Mouse (Mus musculus) heart, postnatal 14 days (tissue): Measurements from ENCODE around the gene Gm44502. TPM values are rescaled to one million over a fixed set of nuclear protein-coding genes. Genes with fewer than 3 reads are reported as not detected.
"Not testable (repeated sequence)": the region's sequence is repeated elsewhere in the genome, so short reads cannot be mapped to it uniquely, and the experiment has no call there.

Source experiments
- DNase-seq, 2 experiments: peaks; one replicate each; pipeline ENCODE4 v3.0.0; 2021 to 2022
- intact Hi-C: fragments of 180-260 bp; cut with DNase I; formaldehyde crosslinking; loops from one replicate; pipeline ENCODE4 v1.15.1; 2025
- total RNA-seq, 2 experiments: library from RNA; stranded (reverse); gene quantifications; 2 replicates each; pipeline ENCODE4 v1.2.3; 2021

Gm44502 gene
- total RNA-seq, 2 experiments from 2014 or later, result 11.0 to 14.6 TPM

DNA sequence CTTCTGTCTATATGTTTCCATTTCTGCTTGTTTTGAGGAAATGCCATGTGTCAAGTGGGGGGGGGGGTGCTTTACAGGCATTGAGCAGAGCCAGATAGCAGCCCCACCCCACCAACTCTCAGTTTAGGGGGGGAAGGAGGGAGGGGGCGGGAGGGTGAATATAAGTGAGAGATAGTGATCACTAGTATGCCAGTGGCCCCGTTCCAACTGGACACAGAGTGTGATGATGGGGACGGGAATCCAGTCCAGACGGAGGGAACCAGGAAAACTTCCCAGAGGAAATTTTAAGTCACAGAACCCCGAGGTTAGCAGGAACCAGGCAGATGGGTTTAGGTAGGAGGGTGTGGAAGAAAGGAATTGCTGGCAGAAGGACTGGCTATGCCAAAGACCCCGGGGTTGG lies 26.1 kb upstream of the Gm44502 start:
- intact Hi-C loops, result no loop called here
- DNase-seq, result no peak

DNA sequence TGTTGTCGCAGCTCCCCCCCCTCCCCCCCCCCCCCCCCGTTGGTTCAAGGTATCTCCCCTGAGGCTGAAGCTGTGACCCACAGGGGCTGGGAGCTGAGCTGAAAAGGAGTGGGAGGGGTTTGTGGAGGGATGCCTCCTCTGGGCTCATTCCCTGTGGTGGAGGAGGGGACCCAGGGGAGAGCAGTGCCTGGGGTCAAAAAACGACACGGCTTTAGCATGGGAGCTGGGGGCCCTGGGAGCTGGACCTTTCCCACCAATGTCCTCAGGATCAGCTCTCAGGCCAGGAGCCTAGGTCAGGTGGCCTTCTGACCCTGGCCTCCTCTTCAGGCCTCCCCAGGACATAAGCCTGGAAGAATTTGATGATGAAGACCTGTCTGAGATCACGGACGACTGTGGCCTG lies 25.4 kb upstream of the Gm44502 start:
- DNase-seq, result no peak
- intact Hi-C loops, result no loop called here

DNA sequence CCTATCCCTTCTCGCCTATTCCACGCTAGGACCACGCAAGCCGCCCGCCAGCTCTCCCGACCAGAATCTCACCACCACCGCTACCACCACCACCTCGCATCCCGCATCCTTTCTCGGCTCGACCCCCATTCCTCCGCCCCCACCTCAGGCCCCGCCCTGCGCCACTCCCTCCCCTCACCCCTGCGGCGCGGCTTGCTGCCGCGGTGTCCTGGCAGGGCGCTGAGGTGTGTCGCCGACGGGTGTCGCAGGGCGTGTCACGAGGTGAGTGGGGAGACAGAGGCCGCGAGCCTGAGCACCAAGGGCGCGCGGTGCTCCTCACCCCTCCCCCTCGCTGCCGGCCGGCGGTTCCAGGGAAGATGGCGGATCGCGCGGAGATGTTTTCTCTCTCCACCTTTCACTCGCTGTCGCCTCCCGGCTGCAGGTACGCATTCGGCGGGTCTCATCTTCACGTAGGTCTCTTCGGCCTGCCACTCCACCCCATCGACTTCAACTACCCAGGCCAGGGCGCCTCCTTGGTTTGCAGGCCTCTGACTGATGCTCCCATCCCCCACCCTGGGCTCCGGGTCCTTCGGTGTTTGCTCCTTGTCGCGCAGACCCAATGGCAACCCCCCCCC lies 24.5 kb upstream of the Gm44502 start, which contains the start of gene Mapk8ip2:
Gene Mapk8ip2, plus strand, starts transcription at position 49 of the 614 bp plus-strand sequence.
- DNase-seq, result no peak
- intact Hi-C loops, result no loop called here

DNA sequence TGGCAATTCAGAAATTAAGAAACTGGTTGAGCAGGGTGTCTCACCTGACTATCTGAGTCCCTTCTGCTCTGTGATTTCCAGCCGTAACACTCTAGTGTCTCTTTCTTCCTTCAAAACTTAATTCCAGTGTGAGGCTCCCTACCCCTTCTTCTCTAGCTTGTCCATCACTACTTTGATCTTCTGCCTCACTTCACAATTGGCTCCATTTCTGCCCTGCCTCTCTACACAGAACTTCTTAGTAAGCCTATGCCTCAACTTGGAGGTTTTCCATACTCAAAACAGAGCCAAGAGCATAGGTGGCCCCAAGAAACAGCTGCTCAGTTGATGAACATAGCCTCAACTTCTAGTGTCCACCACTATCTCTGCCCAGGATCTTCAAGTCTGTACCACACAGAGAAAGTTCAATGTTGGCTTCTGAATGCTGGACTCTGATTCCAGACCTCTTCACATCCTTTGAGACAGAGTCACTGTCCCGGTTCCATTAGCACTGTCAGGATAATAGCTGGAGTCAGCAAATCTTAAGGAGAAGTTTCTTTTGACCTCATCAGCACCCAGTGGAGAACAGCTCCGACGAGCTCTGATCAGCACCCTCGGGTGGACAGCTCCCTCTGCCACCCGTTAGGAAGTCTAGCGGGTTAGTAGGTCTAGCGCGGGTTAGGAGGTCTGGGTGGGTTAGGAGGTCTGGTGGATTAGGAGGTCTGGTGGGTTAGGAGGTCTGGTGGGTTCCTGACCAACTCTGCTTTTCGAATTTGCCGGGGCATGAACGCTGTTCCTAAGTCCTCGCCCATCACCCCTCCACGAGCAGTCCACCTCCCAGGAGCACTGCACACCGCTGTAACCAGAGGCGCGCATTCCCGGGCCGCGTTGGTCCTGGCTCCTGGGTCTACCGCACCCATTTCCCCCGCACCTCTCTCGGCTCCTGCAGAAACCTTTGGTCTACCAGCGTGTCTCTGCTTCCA lies 23.7 kb upstream of the Gm44502 start:
- peak; percentile 77 to 85 for DNase-seq
- intact Hi-C loops, result no loop called here

DNA sequence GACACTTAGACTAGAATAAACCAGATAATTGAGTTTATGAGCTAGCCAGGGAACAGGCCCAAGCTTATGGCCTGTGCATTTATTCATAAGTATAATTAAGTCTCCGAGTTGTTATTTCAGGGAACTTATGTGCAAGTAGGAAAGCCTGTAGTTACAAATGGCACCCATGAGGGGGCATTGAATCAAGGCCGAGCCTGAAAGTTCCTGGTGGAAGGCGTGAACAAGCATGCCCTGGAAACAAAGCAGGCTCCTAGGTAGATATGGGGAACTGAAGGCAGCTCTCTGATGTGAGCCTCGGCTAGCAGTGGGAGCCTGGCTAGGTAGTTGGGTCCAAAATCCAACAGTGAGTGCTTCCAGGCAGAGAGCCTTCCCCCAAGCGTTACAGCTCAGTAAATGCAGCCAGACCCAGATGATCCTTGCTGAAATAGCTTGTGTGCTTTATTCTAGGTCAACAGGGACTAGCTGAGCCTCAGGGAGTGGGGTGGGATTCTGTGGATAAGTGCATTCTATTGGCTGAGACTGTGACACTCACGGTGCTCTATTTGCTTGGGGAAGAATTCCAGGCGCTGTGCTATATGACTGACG lies 13.1 kb upstream of the Gm44502 start:
- intact Hi-C loops, result no loop called here
- DNase-seq, result no peak

DNA sequence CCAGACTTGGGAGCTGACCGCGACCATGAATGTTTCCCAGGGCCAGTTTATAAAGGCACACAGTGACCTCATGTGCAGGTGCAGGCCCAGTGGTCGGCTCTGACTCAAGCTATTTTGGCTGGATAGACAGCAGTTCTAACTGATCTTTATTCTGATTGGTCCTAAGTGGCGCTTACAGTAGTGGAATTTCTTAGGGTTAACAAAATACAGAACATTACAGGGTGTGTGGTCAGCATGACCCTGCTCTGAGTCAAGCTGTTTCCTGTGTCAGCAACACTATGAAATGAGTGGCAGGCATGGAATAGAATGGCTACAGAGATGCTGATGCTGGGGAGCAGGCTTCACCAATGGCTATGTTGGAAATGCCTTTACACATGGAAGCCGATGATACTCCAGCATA lies 6.4 kb upstream of the Gm44502 start:
- intact Hi-C loops, result no loop called here
- no peak for DNase-seq

DNA sequence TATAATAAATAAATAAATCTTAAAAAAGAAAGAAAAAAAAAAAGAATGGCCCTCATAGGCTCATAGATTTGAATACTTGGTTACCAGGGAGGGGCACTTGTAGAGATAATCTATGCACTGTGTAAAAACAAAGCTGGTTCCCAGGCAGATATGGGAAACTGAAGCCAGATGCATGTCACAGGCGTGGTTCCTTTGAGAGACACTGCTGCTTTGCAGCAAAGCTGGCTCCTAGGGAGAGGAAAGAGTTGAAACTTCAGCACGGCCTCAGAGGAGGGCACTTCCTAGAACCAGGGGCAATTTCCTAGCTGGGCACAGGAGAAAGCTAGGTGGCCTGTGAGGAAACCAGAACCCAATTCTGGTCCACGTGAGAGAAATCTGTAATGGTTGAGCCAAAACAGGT lies 4.6 kb upstream of the Gm44502 start:
- DNase-seq, result no peak
- intact Hi-C loops, result no loop called here

DNA sequence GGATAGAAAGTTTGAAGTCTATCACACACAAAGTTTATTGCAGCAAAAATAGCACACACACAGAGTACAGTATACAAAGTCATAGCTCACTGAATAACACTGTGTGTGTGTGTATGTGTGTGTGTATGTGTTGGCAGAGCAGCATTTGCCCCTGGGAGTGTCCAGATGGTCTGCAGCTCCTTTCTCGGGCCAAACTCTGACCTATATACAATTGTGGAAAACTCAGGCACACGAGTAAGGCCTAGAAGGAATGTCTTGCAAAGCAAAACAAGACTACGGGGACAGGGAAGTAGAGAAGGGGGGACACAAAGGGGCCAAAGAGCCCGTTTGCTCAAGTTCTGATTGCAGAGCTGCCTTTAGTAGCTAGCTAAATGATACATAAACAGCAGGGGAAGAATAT lies 3.5 kb upstream of the Gm44502 start:
- no peak for DNase-seq
- intact Hi-C loops, result no loop called here

DNA sequence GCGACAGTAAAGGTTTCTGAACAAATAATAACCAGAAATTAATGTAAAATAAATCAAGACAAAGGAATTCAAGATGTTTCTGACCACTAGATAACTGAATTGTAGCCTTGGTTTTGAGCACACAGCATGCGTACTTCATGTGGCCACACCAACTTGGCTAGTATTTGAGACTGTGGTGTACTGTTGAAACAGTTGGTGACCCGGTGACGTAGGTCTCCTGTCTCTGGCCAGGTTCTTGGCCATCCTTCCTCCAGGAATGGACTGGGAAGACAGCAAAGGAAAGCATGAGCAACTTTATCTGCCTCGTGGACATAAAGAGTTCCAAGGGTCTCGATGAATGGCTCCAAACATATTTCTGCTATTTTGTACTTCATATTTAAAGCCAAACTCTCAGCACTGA lies 2.3 kb upstream of the Gm44502 start:
- intact Hi-C loops, result no loop called here
- no peak for DNase-seq

DNA sequence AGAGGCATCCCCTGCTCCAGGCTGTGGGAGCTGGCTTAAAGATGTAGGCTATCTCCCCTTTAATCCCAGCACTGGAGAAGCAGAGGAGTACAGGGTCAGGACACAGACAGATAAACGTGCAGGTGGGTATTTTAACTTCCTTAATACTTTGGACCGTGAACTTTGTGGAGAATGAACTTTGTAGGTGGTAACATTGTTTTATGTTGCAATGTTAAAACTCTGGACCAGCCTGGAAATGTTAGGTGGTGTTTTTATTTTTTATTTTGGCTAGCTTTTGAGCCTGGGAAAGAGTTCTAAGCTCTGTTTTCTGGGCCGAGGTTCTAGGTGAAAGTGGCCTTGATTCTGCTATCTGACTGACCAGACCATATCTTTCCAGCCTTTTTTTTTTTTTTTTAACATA lies 1.8 kb upstream of the Gm44502 start:
- intact Hi-C loops, result no loop called here

DNA sequence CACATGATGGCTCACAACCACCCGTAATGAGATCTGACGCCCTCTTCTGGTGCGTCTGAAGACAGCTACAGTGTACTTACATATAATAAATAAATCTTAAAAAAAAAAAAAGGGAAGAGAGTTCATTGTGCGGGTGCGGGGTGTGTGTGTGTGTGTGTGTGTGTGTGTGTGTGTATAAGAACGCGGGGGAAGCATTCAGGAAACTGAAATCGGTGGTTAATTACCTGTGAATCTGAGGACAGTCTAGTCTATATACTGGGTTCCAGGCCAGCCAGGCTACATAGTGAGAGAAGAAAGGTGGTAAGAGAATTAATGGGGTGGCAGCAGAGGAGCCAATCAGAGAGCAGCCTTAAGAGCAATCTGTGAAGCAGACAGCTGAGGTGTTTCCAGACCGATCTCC lies 1.3 kb upstream of the Gm44502 start:
- intact Hi-C loops, result not testable (repeated sequence)

More for the DNA sequence above, 1.8 kb upstream of the Gm44502 start:
- DNase-seq, result no peak

DNA sequence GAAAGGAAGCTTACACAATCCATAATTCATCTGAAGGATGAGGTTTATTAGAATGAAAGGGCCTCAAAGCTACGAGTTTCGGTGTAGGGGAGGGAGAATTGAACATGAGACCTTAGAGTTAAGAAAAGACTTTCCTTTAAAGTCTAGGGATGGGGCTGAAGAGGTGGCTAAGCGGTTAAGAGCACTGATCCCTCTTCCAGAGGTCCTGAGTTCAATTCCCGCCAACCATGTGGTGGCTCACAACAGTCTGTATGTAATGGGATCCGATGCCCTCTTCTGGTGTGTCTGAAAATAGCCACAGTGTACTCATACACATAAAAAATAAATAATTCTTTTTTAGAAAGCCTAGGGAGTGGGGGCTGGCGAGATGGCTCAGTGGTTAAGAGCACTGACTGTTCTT lies 845 bp upstream of the Gm44502 start:
- intact Hi-C loops, result no loop called here

More for the DNA sequence above, 1.3 kb upstream of the Gm44502 start:
- not testable (repeated sequence) for DNase-seq

DNA sequence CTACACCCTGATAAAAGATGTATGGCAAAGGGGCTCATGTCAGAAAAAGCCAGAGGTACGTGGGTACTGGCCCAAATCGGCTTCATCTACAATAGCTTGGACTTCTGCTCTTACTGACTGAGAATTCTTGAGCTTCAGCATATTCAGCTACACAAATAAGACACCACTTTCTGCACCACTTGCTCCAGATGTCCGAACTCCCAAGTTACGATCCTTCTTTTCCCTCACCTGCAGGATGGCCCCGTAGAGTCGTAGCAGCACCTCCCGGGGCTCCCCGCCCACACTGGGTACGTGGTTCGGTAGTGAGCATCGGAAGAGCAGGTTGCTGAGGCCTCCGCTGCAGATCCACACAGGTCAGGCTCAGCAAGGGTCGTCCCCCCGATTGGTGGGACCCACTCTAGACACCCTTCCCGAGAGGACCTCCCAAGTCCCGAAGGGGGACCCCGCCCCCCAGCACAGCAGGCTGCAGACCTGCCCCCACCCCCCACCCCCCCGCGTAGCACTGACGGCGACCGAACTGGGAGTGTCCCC lies 610 bp downstream of the Gm44502 start:
- intact Hi-C loops, result loop anchor here (2.0 kb wide), 1 partner anchor 50 kb away; the partner anchor contains the start of gene Odf3b
- no peak for DNase-seq

More for the DNA sequence above, 845 bp upstream of the Gm44502 start:
- no peak for DNase-seq

DNA sequence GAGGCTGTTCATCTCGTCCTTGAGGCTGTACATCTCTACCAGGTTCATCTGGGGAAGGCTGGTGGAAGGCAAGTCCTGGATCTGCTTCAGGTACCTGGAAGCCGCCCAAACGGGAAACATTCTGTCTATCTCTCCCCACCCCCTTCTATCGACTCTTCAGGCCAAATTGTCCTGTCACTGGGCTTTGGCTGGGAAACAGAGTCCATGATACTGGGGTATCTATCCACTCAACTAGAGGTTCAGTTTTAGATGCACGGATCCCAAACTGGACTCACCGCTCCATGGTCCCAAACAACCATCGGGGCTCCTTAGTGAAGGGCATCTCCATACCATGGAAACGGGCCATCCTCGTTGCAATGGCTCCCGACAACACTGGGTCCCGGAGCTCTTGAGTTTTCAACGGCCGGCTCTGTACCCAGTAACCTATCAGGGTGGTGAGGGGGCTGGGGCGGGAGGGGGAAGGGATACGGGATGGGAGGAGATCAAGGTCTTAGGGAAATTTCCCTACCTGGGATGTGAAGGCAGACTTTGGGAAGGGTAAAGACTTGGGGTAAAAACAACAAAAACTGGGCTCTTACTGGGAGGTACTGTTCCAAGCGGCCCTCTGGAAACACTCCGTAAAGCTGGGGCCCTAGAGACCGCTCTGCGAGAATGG lies 1.2 kb downstream of the Gm44502 start:
- no peak for DNase-seq
- intact Hi-C loops, result loop anchor here (2.0 kb wide), 1 partner anchor 49 kb away; the partner anchor contains the start of gene Odf3b

DNA sequence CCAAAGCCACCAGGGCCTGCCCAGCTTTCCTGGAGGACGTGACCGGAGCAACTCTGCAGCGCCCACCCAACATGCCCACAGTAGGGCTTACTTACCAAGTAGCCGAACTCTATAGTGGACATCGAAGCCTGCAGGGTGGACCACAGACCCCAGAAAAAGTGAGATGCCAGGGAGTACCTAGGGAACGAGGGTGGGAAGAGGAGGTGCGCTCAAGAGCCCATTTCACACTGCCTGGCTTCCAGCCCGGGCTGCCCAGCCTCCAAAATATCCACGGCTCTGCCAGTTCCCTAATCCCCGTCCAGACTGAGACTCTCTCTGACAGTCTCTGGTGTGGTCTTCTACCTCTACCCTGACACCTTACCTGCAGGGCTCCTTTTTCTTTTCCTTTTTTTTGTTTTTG lies 2.8 kb downstream of the Gm44502 start:
- peak; percentile 53 to 67 for DNase-seq
- intact Hi-C loops, result no loop called here

DNA sequence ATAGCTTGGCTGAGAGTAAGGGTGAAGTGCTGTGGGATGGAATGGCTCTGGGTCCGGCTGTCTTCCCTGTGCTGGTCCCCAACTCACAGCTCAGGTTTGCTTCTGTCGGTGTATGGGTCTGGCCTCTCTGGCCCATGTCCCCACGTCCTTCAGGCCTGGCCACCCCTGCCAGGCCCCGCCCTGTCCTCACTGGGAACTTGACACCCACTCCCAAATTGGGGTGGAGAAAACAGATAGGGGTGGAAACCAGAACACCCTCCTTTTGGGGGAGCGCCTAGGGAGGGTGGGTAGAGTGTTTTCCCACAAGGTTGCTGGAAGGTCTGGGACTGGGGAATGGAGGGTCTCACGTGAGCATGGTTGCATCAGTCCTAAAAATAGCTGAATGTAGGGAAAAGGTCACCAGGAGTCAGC lies 3.8 kb downstream of the Gm44502 start, which contains the start of gene Cpt1b:
Gene Cpt1b, minus strand, starts transcription at position 153 of the 411 bp plus-strand sequence.
- intact Hi-C loops, result no loop called here
- peak; percentile 66 to 68 for DNase-seq

DNA sequence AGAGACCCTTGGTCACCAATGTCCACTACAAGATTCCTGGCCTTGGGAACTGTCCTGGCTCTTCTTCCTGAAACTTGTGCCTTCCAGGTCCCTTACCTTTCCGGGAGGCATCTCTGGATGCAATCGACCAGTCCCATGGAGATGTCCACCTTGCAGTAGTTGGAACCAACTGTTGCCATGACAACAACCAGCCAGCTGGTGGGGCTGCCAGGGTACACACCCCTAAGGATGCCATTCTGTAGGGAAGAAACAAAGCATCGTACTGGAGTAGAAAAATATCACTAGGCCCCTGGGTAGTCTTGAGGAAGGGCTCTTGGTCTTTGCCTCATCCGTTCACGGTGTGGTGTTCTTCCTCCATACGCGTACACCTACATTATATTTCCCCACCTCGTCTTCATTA lies 4.9 kb downstream of the Gm44502 start:
- intact Hi-C loops, result no loop called here

DNA sequence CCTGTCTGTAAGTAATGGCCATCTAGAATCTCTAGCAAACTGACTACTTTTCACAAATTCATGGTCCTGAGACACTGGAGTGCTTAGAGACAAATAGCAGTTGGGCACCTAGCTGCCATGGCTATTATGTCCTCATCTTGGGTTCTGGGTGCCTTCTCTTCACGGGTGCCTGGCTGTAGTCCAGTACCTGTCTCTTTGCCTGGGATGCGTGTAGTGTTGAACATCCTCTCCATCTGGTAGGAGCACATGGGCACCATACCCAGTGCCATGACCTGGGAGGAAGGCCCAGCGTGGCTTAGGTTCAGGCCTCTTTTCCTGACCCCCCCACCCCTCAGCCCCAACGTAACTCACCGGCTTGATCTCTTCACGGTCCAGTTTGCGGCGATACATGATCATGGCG lies 7.6 kb downstream of the Gm44502 start:
- no peak for DNase-seq
- intact Hi-C loops, result no loop called here

More for the DNA sequence above, 4.9 kb downstream of the Gm44502 start:
- no peak for DNase-seq

DNA sequence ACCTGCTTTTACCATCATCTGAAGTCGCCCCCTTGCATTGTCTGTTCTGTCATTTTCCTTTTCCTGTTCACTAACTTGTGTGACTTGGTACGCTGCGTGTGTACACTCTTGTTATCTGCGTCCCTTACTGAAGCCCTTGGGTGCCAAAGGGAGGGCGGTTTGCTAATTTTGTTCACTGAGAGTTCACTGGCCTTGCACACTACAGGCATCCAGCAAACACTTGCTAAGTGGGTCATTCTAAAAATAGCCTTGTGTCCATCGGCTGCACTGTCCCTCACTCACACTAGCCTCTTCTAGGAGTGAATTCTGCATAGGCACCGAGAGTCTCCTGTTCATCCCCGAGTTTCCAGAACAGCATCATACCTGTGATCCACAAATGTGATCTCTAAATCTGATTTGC lies 14.2 kb downstream of the Gm44502 start:
- no peak for DNase-seq
- intact Hi-C loops, result no loop called here

DNA sequence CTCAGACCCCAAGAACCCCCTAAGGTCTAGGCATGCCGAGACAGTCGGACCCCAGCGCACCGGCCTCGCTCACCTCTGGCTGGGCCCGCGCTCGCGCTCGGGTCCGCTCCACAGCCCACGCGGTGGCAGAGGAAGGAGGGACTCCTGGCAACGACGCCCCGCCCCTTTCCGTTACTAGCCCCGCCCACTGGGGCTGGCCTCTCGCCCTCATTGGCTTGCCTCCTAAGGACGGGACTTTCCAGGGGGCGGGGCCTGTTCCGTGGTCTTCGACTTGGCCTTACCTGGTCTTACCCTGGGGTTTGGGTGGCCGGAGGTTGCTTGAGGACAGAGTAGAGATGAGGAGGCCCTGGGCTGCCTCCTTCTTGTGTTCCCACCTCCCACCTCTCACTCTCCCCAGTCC lies 19.4 kb downstream of the Gm44502 start, which contains the start of gene Syce3:
Gene Syce3, minus strand, starts transcription at position 386 of the 400 bp plus-strand sequence.
- intact Hi-C loops, result no loop called here
- no peak for DNase-seq
